Mouse (Mus musculus) G1E (cell line): ENCODE data around the gene Etv1.

Experiments used
- CTCF ChIP-seq: IDR thresholded peaks from 2 replicates; pipeline ENCODE4 v1.5.1; 2012; ENCODE audit warnings: low read depth, low read length, inconsistent platforms, mixed read lengths
- GATA1 ChIP-seq: IDR thresholded peaks from 2 replicates; pipeline ENCODE4 v1.6.1; 2012; ENCODE audit warnings: borderline replicate concordance, low read length, inconsistent platforms, mixed read lengths
- POLR2AphosphoS5 ChIP-seq: IDR thresholded peaks from 2 replicates; pipeline ENCODE4 v1.6.1; 2012; ENCODE audit warnings: low read depth, low read length, inconsistent platforms; ENCODE audit not compliant: insufficient replicate concordance

- TF ChIP-seq CTCF (no peak), POLR2AphosphoS5 (no peak), GATA1 (no peak)
These were observed 14.5 kb downstream of the Etv1 start for GRCm38 (mm10) chr12:38793697-38794096.
